Mouse (Mus musculus) right cerebral cortex, postnatal 25 days (tissue): ENCODE results near the gene Adarb1.
A peak's percentile ranks its signal among the peaks of the same experiment; 100 is the strongest.

Source experiments
- DNase-seq: peaks from one replicate; pipeline ENCODE4 v3.0.0; 2022

Gene Adarb1

DNA sequence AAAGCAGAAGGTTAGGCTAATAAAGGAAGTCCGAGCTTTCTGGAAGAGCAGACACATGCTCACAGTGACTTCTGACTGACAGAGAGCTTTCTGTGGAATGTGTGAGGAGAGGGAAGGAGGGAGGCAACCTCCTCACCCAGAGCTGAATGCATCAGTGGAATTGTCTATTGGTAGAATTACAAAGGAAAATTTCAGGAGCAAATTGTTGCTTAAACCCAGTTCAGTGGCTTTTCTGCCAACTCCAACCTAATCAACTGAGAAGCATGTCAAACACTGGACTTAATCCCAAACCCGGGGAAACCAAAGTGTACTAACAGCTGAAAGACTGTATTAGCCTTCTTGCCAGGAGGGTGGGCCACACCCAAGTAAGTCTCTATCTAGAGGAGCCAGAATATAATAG lies 36.9 kb downstream of the Adarb1 start:
- no peak for DNase-seq

DNA sequence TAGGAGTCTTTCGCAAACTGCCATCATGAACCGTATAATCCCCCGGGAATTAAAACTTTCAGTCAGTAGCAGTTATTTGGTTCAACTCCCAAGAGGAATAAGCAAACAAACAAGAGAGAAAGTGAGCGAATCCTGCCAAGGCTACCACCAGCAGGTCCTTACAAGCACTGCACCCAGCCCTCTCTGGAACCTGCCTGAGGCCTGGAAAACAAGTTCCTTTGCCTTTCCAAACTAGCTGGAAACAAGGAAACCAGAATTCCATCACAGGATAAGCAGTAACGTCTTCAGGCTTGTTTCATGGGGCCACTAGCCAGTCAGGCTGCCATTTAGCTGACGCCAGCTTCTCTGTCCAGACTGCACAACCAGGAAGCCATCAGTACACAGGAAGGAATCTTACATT lies 37.4 kb downstream of the Adarb1 start:
- no peak for DNase-seq

DNA sequence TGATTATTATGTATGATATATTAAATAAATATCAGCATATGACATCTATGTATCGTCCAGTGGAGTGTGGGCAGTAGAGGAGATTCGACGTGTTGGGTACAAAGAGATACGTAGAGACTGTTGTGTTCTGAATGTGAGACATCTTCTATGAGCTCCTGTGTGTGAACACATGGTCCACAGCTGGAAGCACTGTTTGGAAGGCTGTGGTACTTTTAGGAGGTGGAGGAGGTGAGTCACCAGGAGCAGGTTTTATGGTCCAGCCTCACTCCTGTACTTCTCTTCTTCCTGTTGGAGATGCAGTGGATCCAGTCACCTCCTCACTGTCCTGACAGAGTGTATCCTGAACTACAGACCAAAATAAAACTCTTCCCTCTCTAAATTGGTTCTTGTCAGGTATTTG lies 38.9 kb downstream of the Adarb1 start:
- DNase-seq = no peak

DNA sequence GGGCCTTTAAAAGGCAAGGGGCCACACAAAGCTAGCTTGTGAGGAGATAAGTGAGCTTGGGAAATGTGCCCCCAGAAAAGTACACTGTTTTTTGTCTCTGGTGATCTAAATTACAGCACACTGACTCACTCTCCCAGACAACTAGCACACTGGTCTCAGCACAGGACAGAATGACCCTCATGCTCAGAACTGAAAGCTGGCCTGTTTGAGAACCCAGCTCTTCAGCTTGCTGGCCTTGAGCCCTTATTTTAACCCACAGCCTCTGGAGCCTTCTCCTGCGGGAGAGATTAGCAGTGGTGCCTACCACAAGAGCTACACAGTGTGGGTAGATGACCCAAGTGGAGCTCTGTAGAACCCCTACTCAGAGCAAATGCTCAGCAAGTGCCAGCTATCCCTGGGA lies 42.0 kb downstream of the Adarb1 start:
- no peak for DNase-seq

DNA sequence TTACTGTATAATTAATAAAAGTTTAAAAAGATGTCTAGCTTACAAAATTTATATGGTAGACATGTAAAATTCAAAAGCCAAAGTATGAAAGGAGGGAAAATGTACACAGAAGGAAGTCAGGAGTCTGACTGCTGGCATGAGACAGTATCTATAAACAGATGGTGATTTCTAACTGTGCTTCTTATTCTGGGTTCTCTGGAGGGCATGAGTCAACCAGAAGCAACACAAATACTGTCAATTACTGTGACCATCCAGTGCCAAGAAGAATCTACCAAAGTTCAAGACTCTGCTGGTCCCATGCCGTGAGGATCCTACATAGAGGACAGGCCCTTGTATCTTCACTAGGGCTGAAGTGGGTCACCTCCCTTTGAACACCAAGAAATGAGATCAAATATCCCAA lies 43.1 kb downstream of the Adarb1 start:
- no peak for DNase-seq

DNA sequence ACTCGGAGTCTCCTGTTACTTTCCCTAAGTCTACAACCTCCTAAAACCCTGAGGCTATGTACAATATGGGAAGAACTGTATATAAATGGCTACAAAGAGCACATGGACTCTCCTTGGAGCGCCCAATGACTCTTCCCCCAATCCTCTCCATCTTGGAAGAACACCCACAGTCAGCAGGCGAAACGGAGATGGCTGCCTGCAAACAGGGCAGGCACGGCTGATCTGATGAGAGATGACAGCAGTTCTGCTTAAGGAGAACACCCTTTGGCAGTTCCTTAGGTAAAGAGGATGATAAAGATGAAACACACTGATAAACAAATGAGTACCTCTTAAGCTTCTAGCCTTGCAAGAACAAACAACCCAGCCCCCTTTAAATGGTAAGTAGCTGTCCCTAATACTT lies 43.7 kb downstream of the Adarb1 start:
- no peak for DNase-seq

DNA sequence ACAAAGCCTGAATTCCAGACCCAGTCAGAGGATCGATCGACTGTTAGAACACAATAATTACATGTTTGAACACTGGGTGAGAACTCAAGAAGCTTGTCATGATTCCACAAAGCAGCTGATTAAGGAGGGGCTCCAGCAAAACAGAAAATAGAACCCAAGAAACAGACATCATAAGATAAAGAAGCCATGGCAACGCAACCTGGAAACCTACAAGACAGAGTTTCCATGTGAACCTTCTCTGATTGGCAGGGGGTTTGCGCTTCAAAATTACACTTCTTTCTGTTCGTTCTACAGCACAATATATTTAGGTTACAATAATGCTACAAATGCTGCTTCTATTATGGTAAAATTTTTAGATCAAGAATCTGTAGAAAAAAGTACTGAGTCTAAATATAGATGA lies 47.9 kb downstream of the Adarb1 start:
- DNase-seq = no peak

DNA sequence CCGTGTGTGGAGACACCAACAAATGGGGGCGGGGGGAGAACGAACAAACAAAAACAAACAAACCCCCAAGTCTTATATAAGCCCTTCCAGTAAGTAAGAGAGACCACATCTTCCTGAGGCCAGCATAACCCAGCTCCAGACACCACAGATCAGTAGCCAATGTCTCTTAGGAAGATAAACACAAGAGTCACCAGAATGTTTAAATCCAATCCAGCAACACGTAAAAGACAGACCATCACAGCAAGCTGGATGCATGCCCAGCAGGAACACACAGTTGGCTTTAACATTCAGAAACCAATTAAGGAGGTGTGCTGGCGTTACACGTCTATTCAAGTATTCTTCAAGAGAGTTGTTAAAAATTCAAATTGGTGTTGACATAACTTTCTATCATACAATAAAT lies 50.1 kb downstream of the Adarb1 start:
- DNase-seq = no peak

DNA sequence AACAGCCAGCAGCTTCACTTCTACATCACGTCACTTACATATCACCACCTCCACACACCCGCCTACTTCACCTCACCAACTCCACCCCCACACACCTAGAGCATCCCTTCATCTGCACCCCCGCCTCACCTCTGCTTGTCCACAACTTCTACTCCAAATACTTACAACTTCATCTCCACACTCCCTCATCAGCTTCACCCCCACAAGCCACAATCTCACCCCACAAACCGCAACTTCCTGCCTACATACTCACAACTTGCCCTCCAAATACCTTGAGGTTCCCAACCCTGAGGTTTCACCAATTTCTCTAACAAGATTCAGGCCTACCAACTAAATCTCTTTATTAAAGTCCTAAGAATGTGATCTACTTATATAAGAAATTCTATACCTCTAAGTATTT lies 51.1 kb downstream of the Adarb1 start:
- DNase-seq = no peak

DNA sequence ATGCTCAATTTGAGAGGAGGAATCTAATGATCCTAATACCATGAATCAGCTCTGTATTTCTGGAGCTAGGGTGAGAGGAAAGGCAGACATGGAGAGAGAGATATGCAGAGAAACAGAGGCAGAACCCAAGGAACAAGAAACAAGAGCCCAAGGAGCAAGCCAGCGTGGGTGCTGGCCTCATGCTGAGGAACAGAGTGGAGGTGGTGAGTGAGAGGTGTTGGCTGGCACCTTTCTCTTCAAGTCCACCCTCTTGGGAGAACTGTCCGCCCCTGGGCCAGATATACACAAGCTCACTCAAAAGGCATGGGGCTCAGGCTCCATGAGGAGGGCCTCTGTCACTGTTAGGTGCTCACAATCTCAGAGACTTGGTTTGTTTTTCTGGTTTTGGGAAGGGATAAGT lies 52.9 kb downstream of the Adarb1 start:
- no peak for DNase-seq

DNA sequence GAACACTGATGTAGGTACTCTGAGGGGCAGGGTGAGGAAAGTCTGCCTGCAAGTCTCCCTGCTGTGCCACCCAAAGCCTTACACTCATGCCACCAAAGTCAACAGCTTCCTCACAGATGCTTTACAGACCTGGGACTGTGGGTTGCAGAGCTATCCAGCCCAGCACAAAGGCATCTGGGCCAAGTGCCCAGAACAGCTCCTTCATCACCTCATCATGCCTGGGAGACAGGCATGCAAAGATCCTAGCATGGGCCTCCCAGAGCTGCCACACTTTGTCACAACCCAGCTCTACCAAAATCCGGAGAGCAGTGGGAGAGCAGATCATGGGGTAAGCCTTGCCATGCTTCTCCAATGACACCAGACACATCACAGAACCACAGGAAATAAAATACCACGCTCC lies 57.6 kb downstream of the Adarb1 start:
- no peak for DNase-seq

DNA sequence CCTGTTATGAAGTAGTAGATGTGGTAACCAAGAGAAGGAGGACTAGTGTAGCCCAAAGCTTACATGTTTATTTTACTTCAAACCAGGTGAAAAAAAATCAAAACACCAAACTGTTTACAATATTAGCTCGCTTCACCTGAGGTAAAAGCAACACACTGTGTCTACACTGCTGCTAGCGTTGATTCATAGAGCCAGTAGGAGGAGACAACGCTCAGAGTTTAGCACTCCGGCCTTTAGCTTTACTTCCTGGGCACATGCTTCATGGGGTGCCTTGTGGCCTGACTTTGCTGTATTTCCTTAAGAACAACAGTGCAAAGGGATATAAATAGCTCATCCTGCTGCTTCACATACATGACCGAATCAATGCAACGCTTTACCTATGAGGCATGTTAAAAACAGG lies 60.1 kb downstream of the Adarb1 start:
- DNase-seq = no peak

DNA sequence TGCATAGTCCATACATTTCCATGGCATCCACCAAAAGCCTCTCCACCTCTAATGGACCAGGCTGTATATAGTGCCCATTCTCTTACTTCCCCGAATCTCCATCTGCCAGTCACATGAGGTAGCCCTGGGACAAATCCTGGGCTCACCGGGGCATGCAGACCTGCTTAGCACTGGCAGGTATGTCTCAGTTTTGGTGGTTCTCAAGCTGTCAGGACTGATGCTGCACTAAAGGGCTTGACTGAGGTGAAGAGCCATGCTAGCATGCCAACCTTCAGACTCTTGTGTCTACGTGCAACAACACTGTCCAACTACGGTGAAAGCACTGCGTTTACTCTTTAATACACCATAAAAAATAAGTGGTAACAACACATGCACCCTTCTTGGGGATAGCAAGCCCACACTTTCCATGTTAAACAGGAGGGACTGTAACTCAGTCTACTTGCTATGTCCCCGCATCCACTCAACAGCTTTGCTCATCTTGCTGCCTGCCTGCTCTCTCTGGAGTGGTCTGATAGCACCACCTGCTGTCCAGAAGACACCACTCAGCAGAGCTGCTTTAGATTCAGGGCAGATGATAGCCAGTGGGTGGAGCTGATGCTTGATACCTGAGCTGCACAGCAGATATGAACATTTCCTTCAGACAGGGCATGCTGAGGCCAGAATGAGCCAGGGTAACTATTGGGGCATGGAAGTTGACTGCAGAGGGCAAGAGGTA lies 64.9 kb downstream of the Adarb1 start:
- DNase-seq = peak; percentile 80

DNA sequence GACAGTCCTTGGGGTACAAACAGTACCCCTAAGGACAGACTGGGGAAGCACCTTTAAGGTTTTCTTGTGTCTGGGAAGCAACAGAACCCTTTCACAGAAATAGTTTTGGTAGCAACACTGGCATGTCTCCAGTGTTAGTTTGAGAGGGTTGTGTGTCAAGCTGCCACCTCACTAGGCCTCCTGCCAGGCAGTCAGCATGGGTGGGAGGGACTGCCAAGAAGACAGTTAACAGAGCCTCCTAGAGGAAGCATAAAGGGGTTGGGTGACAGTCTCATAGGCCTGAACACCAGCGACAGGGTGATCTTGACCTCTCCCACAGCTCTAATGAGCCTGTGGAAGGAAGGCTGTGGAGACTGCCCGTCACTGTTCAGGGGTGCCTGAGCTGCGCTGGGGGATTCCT lies 75.2 kb downstream of the Adarb1 start:
- DNase-seq = peak; percentile 33

DNA sequence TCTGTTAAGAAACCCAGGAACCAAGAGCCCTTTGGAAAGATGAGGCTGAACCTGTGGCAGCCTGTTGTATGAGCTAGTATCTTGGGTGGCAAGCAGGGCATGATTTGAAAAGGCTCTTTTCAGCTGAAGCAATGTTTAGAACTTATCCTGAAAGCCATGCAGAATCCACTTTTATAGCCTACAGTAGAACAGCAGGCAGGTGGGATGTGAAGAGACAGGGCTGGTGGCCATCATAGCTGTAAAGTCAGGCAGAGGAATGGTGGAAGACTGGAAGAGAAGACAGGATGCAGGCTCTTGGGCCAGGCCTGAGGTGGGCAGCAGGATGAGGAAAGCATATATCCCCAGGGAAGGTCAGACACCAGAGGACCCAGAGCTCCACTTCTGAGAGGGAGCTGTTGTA lies 76.4 kb downstream of the Adarb1 start:
- peak; percentile 30 for DNase-seq

DNA sequence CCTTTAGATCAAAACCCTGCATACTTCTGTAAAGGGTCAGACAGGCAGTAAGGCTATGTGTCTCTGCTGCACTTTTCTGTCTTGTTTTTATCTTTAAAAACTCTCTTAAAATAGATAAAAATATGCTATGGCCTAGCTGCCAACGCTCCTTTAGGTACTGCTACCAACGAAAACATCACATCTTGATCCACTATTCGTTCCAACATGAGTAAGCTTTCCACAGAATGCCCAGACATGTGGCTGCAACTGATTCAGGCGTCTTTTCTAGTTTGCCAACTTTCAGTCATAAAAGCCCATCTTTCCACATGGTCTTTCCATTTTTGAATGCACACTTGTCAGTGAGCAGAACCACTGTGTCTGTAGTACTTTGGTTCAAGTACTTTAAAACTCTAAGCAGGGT lies 77.0 kb downstream of the Adarb1 start:
- DNase-seq = no peak

DNA sequence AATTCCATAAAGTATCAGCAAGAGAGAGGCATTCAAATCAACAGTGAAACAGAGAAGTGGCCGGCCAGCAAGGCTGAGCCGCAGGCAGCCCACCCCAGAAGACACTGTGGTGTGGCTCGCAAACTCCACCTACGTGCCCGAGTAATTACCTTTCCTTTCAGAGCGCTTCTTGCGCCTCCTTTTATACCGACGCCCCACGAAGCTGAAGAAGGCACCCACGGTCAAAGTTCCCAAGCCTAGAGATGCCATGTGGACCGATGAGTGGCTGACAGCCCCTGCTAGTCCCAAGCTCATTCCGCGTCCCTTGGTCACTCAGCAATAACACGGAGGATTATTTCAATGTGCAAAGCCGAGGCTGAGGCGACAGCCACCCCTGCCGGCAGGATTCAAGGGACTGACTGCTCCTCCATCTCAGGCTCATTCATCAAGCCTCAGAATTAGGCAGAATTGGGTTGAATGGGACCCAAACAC lies 78.2 kb downstream of the Adarb1 start:
- no peak for DNase-seq

DNA sequence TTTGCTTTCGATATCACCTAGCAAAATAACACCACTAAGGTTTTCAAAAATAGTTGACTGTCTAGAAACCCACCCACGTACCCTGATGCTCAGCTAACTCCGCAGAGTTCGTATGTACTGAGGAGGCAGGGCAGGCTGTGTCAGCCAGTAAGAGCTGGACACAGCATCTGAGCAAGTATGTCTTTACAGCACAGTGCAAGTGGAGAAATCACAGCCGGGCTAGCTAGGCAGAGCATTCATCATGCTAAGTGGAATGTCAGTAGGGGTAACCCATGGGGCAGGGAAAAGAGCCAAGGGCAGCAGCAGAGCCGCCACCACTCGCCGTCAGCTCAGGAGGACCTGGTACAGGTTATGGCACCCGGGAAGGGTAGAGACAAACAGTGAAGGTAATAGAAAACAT lies 84.6 kb downstream of the Adarb1 start:
- no peak for DNase-seq

DNA sequence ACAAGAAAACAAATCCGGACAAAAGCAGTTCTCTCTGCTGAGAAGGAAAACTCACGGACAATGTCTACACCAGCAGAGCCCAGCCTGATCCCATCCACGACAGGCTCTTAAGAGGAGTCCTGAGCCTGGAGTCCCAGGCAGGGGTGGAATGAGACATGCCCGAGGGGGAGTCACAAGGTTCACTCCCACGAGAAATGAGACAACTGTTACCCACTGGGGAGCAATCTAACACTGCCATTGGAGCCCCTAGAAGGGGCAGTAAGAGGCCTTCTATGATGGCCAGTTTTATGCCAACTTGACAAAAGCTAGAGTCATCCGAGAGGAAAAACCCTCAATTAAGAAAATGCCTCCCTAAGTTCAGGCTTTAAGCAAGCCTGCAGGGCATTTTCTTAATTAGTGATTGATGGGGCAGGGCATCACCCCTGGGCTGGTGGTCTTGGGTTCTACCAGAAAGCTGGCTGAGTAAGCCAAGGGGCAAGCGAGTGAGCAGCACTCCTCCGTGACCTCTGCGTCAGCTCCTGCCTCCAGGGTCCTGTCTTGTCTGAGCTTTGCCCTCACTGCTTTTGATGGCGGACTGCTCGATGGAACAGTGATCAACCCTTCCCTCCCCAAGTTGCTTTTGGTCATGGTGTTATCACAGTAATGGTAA lies 88.5 kb downstream of the Adarb1 start:
- no peak for DNase-seq

DNA sequence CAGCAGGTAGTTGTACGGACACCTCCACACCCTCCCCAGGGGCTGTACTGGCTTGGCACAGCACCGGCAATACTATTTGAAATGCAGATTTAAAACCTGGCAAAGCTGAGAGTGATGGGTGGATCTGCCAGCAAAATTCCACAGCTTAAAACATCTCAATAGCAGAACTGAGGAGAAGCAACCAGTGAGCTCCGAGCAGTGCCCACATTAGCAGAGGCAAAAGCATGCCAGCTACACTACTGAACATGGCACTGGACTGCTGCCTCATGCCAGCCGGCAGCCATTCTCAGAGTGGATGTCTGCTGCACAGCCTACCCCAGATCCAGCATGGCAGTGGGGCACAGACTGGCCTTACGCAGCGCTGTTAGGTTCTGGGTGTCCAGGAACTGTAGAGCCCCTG lies 93.4 kb downstream of the Adarb1 start:
- DNase-seq = peak; percentile 31

DNA sequence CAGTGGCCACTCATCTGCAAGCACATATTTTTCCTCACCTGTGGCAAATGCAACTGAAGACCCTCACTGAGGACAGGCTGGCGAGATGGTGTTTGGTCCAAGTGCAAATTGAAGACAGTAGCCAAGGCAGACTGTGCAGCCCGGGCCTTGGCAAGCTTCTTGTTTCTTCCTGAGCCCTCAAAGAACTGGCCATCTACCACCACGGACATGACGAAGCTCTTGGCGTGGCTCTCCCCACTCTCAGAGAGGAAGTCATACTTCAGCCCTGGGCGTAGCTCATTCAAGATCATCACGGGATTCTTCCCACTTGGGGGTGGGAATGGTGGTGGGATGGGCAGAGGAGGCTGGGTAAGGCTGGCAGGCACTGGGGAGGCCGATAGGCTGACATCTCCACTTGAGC lies 96.5 kb downstream of the Adarb1 start:
- no peak for DNase-seq

DNA sequence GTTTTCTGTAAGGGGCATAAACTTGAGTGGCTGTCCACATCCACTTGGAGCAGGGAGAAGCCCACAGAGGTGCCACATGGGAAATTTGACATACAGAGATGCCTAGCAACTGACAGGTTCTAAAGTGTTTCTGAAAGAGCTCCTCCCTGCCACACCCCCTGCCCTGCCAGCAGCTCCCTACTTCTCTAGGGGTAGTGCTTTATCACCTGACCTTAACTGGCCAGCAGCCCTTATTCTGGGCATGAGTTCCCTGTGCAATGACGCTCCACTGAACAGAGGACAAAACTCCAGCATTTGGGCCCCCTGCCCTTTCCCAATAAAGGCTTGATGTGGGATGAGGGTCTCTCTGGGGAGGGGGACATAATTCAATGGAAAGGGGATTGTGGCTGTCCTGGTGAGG lies 97.1 kb downstream of the Adarb1 start:
- no peak for DNase-seq

DNA sequence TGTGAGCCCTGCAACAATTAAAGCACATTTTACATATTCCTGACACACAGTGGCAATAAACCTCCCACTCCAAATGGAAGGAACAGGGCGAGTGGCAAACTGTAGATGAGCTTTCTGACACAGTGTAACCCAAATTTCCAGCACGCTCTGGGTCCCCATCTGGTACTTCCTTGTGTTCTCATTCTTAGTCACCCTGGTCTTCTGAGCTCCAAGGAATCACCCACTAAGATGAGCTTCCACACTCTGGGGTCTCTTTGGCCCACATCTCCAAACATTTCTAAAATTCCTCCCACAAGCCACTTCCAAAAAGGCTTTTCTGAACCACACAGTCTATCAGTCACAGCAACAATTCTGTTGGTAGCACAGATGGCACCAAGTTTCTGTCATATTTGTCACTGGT lies 102.4 kb downstream of the Adarb1 start:
- peak; percentile 50 for DNase-seq

DNA sequence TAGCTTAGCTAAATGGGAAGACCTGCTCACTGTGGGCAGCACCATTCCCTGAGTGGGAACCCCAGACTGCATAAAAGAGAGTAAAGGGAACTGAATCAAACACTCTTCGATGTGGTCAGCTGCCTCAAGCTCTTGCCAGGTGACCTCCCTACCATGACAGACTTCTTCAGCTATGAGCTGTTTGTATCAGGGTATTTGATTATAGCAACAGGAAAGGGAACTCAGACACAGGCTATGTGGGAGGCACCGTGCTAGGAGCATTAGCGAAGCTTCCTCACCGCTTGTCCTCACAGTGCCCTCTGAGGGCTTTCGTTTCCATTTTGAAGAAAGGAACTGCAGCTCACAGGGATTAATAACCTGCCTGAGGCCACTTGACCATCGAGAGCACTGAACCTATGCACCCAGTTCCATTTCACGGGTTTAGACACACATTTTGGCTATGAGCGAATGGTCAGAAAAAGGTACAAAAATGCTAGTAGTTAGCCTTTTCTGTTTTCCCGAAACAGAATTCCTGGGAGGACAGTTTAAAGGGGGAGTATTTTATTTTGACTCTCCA lies 103.3 kb downstream of the Adarb1 start:
- DNase-seq = no peak

DNA sequence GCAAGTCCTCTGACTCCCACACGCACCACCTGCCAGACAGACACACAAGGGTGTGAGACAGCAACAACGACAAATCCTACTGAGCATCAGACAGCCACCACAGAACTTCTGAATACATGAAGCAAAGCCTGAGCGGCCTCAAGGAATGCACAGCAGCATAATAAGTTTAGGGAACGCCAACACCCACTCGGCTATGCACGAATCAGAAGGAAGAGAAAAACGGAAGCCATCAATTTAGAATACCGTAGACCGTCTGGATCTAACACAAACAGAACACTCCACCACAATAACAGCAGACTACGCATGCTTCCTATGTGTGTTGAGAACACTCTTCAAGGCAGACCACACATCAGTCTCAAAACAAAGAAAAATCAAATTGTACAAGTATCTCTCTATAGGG lies 109.1 kb downstream of the Adarb1 start:
- DNase-seq = no peak
